Mouse (Mus musculus): ENCODE results near the gene Gm10488. TPM values are rescaled to one million over a fixed set of nuclear protein-coding genes. Genes with fewer than 3 reads are reported as not detected.

Gm10488 gene
- not detected in 2 replicates for polyA plus RNA-seq (2012; rRNA removed)

GRCm38 (mm10) chrX:29976014-29976413, at the start of gene Gm10488:
Gm10488 (plus strand) TSS chrX:29976314.

